Mouse (Mus musculus) erythroblast, embryonic 14.5 days (primary cell): Measurements from ENCODE around the gene Tenm4.

Experiments used
- GATA1 ChIP-seq: IDR thresholded peaks from 2 replicates; pipeline ENCODE4 v1.6.1; 2012; ENCODE audit warnings: low read length, inconsistent platforms, mixed read lengths
- TAL1 ChIP-seq: IDR thresholded peaks from 3 replicates; pipeline ENCODE4 v1.6.1; 2012; ENCODE audit warnings: low read length, inconsistent platforms, mixed read lengths

GRCm38 (mm10) chr7:96456618-96457017, 285.6 kb downstream of the Tenm4 start:
- TF ChIP-seq GATA1: no peak
- no peak for TF ChIP-seq TAL1
